Comparison of ENCODE assay signal across 1 mouse cellular context in genomic region chr19:56543320-56543719, GRCm38 (mm10).
TF ChIP-seq lines count a peak whose summit lies in the region.

No protein-coding gene starts in this region.

TF ChIP-seq in MEL, 35 proteins besides CTCF, POLR2A, EP300 and RAD21:
- TF ChIP-seq ETS1 (IDR thresholded peaks at IDR 0.05; ENCODE audit: low read depth, low read length) = peak; percentile 46; the same call in 1 of the 2 replicates
- TF ChIP-seq MYB (IDR thresholded peaks at IDR 0.05; ENCODE audit: low read depth, low read length) = no peak
- peak; percentile 57 for TF ChIP-seq TCF12 (IDR thresholded peaks at IDR 0.05; ENCODE audit: low read depth, low read length)
- no peak; the same call in 1 of the 2 replicates for TF ChIP-seq MAZ (IDR thresholded peaks at IDR 0.05; ENCODE audit: low read depth, low read length)
- TF ChIP-seq ZKSCAN1 (IDR thresholded peaks at IDR 0.05; ENCODE audit: low read depth, low read length) = no peak
- TF ChIP-seq ZNF384 (IDR thresholded peaks at IDR 0.05; ENCODE audit: low read depth, low read length) = no peak
- TF ChIP-seq ZC3H11A (IDR thresholded peaks at IDR 0.05; ENCODE audit: low read depth, low read length) = no peak
- TF ChIP-seq GABPA (IDR thresholded peaks at IDR 0.05; ENCODE audit: low read depth, low read length) = no peak
- TF ChIP-seq MYC (IDR thresholded peaks at IDR 0.05; ENCODE audit: low read depth, low read length) = peak; percentile 63
- no peak for TF ChIP-seq USF2 (IDR thresholded peaks at IDR 0.05; ENCODE audit: borderline replicate concordance in 1 of 2, insufficient read depth in 1 of 2, low read depth in 1 of 2, low read length in 2 of 2)
- no peak for TF ChIP-seq ELF1 (IDR thresholded peaks at IDR 0.05; ENCODE audit: low read depth, low read length)
- no peak for TF ChIP-seq SMC3 (IDR thresholded peaks at IDR 0.05; ENCODE audit: low read depth, low read length)
- peak; percentile 36 for TF ChIP-seq NELFE (IDR thresholded peaks at IDR 0.05; ENCODE audit: low read depth, low read length)
- no peak for TF ChIP-seq HCFC1 (IDR thresholded peaks at IDR 0.05; ENCODE audit: low read depth, low read length)
- TF ChIP-seq MAX (IDR thresholded peaks at IDR 0.05; ENCODE audit: low read length) = no peak; the same call in 1 of the 2 replicates
- peak; percentile 70; the same call in 1 of the 2 replicates for TF ChIP-seq SIN3A (IDR thresholded peaks at IDR 0.05; ENCODE audit: low read length)
- no peak for TF ChIP-seq MEF2A (IDR thresholded peaks at IDR 0.05; ENCODE audit: extremely low read depth, insufficient replicate concordance, low read depth, low read length, poor library complexity, severe bottlenecking)
- TF ChIP-seq USF1 (IDR thresholded peaks at IDR 0.05; ENCODE audit: low read depth, low read length) = no peak
- TF ChIP-seq ZMIZ1 (IDR thresholded peaks at IDR 0.05; ENCODE audit: low read depth, low read length) = 0 out of 2 replicates have a peak, but pooled peaks have one; percentile 20
- no peak for TF ChIP-seq UBTF (IDR thresholded peaks at IDR 0.05; ENCODE audit: borderline replicate concordance, insufficient read depth, low read depth, low read length)
- TF ChIP-seq MAFK (IDR thresholded peaks at IDR 0.05; ENCODE audit: borderline replicate concordance, low read depth, low read length) = no peak
- peak; percentile 8; the same call in 1 of the 2 replicates for TF ChIP-seq RCOR1 (IDR thresholded peaks at IDR 0.05; ENCODE audit: low read depth, low read length)
- TF ChIP-seq GATA1 (IDR thresholded peaks at IDR 0.05; ENCODE audit: low read depth, low read length) = peak; percentile 79
- TF ChIP-seq POLR2AphosphoS2 (IDR thresholded peaks at IDR 0.05; ENCODE audit: low read length) = no peak
- no peak; the same call in 1 of the 2 replicates for TF ChIP-seq TAL1 (IDR thresholded peaks at IDR 0.05; ENCODE audit: low read length)
- TF ChIP-seq MXI1 (IDR thresholded peaks at IDR 0.05; ENCODE audit: low read depth, low read length) = peak; percentile 44; the same call in 1 of the 2 replicates
- no peak for TF ChIP-seq CHD2 (IDR thresholded peaks at IDR 0.05; ENCODE audit: low read length)
- TF ChIP-seq POLR2AphosphoS5 (IDR thresholded peaks at IDR 0.05; ENCODE audit: borderline replicate concordance, low read depth, low read length) = no peak
- no peak for TF ChIP-seq BHLHE40 (IDR thresholded peaks at IDR 0.05; ENCODE audit: borderline replicate concordance, low read depth, low read length)
- 0 out of 2 replicates have a peak, but pooled peaks have one; percentile 32 for TF ChIP-seq E2F4 (IDR thresholded peaks at IDR 0.05; ENCODE audit: borderline replicate concordance, low read depth, low read length)
- no peak for TF ChIP-seq JUND (IDR thresholded peaks at IDR 0.05; ENCODE audit: low read depth, low read length)
- no peak for TF ChIP-seq KAT2A (conservative IDR thresholded peaks at IDR 0.05; ENCODE audit: low read depth, low read length)
- TF ChIP-seq TBP (IDR thresholded peaks at IDR 0.05; ENCODE audit: low read depth, low read length) = no peak
- no peak for TF ChIP-seq CHD1 (IDR thresholded peaks at IDR 0.05; ENCODE audit: low read depth, low read length)
- TF ChIP-seq NRF1 (IDR thresholded peaks at IDR 0.05; ENCODE audit: insufficient read depth, low read depth, low read length, poor library complexity, severe bottlenecking) = no peak
